Mouse (Mus musculus) neural tube, embryonic 15.5 days (tissue): ENCODE results near the gene Oxgr1. TPM values are rescaled to one million over a fixed set of nuclear protein-coding genes. Genes with fewer than 3 reads are reported as not detected.

Experiments used
- polyA plus RNA-seq: library from polyadenylated mRNA; unstranded; fragments of >200 nt; fragmentation: Nextera tagmentation; extraction: Ambion mirVana; gene quantifications from 2 replicates; pipeline ENCODE4 v1.2.1, GENCODE M21; 2015

The Oxgr1 gene
- polyA plus RNA-seq, 1 experiment from 2014 or later: not detected

Other genes with a start within 250 kb of the Oxgr1 start
- gene Mbnl2, start 233.2 kb upstream of the Oxgr1 start, polyA plus RNA-seq: 28.9 and 43.6 TPM in 2 replicates